Mouse (Mus musculus) heart, postnatal 0 days (tissue): ENCODE measurements around the gene Kiz. TPM values are rescaled to one million over a fixed set of nuclear protein-coding genes. Genes with fewer than 3 reads are reported as not detected.
A peak's percentile ranks its signal among the peaks of the same experiment; 100 is the strongest.

Experiments used
- ATAC-seq: fragments of 200-750 bp; cut with Nextera tagmentation; 2 replicates; pipeline ENCODE4 v1.8.0; 2017; ENCODE audit warnings: low read depth, moderate number of reproducible peaks, moderate library complexity; ENCODE audit not compliant: insufficient read depth
- DNase-seq: peaks from one replicate; pipeline ENCODE4 v3.0.0-alpha.2; 2016; ENCODE audit warnings: low spot score
- H3K27ac ChIP-seq: fragments of 300-500 bp; sonication (generic); 2 replicates; pipeline ENCODE4 v1.5.1; 2014; ENCODE audit warnings: low read depth, mild to moderate bottlenecking
- H3K27me3 ChIP-seq: fragments of 300-500 bp; sonication (generic); 2 replicates; pipeline ENCODE4 v1.6.1; 2014; ENCODE audit warnings: low read length, mixed read lengths; ENCODE audit not compliant: control insufficient read depth, insufficient read depth
- H3K36me3 ChIP-seq: fragments of 300-500 bp; sonication (generic); replicated peaks from 2 replicates; pipeline ENCODE4 v1.6.1; 2014; ENCODE audit warnings: low read length, mixed read lengths; ENCODE audit not compliant: control insufficient read depth, insufficient read depth
- H3K4me1 ChIP-seq: fragments of 300-500 bp; sonication (generic); 2 replicates; pipeline ENCODE4 v1.6.1; 2014; ENCODE audit warnings: antibody characterized with exemption; ENCODE audit not compliant: control insufficient read depth, insufficient read depth
- H3K4me2 ChIP-seq: fragments of 300-500 bp; sonication (generic); 2 replicates; pipeline ENCODE4 v1.6.1; 2014; ENCODE audit warnings: low read depth, mild to moderate bottlenecking, low read length, moderate library complexity
- H3K4me3 ChIP-seq: fragments of 300-500 bp; sonication (generic); 2 replicates; pipeline ENCODE4 v1.5.1; 2014; ENCODE audit warnings: low read depth, low read length
- H3K9ac ChIP-seq: fragments of 300-500 bp; sonication (generic); replicated peaks from 2 replicates; pipeline ENCODE4 v1.6.1; 2014; ENCODE audit warnings: low read depth, low read length, mixed read lengths
- H3K9me3 ChIP-seq: fragments of 300-500 bp; sonication (generic); replicated peaks from 2 replicates; pipeline ENCODE4 v1.6.1; 2016; ENCODE audit warnings: low read length; ENCODE audit not compliant: control insufficient read depth
- CTCF ChIP-seq: IDR thresholded peaks from 2 replicates; pipeline ENCODE4 v1.5.1; 2016; ENCODE audit warnings: antibody characterized with exemption, control low read depth, low read depth
- EP300 ChIP-seq: IDR thresholded peaks from 2 replicates; pipeline ENCODE4 v1.6.1; 2016; ENCODE audit warnings: antibody characterized with exemption, low read depth
- WGBS: fragments of 180-500 bp; shearing (Covaris S2); extraction: QIAGEN DNeasy Blood & Tissue Kit; methylation state at CpG from one replicate; pipeline ENCODE4 v1.1.7; 2014; 5-methylcytosine and 5-hydroxymethylcytosine counted together
- polyA plus RNA-seq: library from polyadenylated mRNA; unstranded; fragments of >200 nt; fragmentation: Nextera tagmentation; extraction: Ambion mirVana; gene quantifications from 2 replicates; pipeline ENCODE4 v1.2.1, GENCODE M21; 2015
- total RNA-seq: library from RNA; depleted of rRNA; stranded (reverse); fragments of >200 nt; gene quantifications from 2 replicates; pipeline ENCODE4 v1.2.3, GENCODE M21; 2014; ENCODE audit warnings: low replicate concordance; rRNA removed

The Kiz gene
- total and polyA plus RNA-seq, 2 experiments from 2014 or later = 14.5 to 32.2 TPM

DNA sequence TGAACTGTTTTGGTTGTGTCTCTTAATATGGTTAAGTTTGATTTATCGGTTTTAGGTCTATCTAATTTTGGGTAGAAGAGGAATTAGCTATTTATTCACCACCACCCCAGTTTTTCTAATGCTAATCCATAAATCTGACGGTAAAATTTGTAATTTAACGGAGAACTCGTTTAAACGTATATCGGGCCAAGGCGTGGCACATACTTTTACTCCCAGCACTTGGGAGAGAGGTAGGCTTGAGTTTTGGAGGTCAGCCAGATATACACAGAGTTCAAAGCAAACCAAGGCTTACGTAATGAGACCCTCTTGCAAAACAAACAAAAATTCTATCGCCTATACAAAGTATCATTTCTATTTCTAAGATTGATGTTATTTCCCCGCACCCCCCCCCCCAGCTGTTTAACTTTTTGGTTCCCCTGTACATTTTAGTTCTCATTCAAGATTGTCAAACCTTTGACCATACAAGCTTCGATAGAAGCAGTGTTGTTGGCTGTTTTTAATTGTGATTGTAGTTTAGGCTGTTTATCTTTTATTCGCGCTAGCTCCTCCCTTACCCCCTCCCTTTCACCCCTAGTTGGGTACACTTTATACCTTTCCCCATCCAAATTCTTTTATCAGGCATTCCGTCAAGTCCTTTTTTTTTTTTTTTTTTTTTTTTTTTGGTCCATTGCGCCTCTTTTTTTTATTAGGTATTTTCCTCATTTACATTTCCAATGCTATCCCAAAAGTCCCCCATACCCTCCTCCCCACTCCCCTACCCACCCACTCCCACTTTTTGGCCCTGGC lies 158.6 kb downstream of the Kiz start:
- Histone ChIP-seq H3K4me1 (no peaks in the 10 kb centered on the region), H3K36me3 (no peaks in the 10 kb centered on the region), H3K27me3 (no peaks in the 10 kb centered on the region), H3K9ac (peak overlapping the region; percentile 87), H3K4me3 (peak overlapping the region; percentile 85), H3K9me3 (no peaks in the 10 kb centered on the region), H3K27ac (peak overlapping the region; percentile 95), H3K4me2 (peak overlapping the region; percentile 72)
- WGBS = 22% methylated on average over 15 of the region's 15 CpGs
- peak; percentile 18 for DNase-seq
- ATAC-seq = no peak
- TF ChIP-seq EP300 (peak; percentile 18; the same call in 1 of the 2 replicates), CTCF (no peak)

Other genes starting within 250 kb of the Kiz start
- gene Xrn2, start 157.1 kb downstream of the Kiz start, total RNA-seq = 19.0 and 26.5 TPM in 2 replicates
- gene Xrn2, start 157.1 kb downstream of the Kiz start, polyA plus RNA-seq = 29.6 and 32.8 TPM in 2 replicates
- gene Nkx2-4, start 229.6 kb downstream of the Kiz start, total RNA-seq = not detected in 2 replicates
- not detected in 2 replicates for gene Nkx2-4, start 229.6 kb downstream of the Kiz start, polyA plus RNA-seq